Mouse (Mus musculus): ENCODE results near the gene Ccdc28a. TPM values are rescaled to one million over a fixed set of nuclear protein-coding genes. Genes with fewer than 3 reads are reported as not detected.

Ccdc28a gene
- 7.4 TPM for polyA plus RNA-seq (2014; fragmentation: Illumina TruSeq; extraction: RNeasy Lipid Tissue Mini Kit (QIAGEN cat#74804); ENCODE audit: low read depth, low replicate concordance)

DNA sequence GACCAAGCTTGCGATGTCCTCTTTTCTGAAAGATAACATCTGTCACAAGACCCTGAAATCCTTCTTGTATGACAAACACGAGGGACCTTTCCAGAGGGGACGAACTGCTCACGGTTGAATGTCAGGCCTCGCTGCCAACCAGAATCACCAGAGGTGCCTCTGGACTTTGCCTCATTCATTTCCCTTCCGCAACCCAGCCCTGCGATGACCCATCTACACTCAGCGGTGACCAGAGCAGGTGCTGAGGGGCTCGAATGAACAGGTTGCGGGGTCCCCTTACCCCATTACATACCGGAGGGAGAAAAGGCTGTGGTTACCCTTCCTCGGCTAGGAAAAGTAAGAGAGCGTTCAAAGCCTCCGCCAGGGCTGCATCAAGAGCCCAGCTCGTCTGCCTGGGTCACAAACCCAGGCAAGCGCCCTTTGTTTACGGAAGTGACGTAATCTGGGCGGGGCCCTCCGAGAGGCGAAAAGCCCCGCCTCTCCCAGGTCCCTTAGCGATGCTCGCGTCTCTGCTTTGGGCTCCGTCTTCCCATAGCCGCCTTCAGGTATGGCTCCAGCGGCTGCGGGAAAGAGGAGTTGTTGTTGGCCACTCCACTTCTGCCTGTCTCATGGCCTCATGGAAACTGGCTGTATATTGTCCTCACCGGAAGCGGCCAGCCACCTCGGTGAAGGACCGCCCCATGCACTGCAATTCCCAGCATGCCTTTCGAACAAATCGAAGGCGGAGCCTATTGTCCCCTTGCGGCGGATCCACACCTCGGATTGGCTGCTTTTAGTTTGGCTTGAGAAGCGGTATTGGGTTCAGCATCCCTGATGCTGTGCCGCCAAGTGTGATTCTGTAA lies at the start of gene Ccdc28a:
Ccdc28a (minus strand) TSS at position 439 of the 842 bp plus-strand sequence.

DNA sequence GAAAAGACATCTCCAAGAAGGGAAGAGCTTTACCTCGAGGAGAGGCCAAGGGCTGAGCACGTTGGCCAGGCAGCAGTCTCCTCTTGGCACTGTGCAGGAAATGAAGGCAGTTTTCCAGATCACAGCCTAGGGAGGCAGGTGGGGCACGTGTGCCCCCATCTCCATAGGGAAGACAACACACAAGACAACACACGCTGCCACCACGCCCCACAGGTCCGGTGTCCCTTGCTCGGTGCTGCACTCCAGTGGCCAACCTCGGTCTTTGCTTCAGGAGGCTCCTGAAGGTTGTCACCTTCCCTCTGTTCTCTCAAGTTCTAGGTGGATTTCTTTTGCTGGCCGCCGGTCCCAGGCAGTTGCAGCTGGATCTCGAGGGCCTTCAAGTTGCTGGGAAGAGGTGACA lies 24.1 kb downstream of the Ccdc28a start, which contains the start of gene Ect2l:
Ect2l (minus strand) TSS at position 165 of the 400 bp plus-strand sequence.

Other genes with a start within 250 kb of the Ccdc28a start
- gene Abracl, start 211.7 kb downstream of the Ccdc28a start, polyA plus RNA-seq (2014; fragmentation: Illumina TruSeq; extraction: RNeasy Lipid Tissue Mini Kit (QIAGEN cat#74804); ENCODE audit: low read depth, low replicate concordance): 46.5 TPM
- gene Reps1, start 179.1 kb downstream of the Ccdc28a start, polyA plus RNA-seq (2014; fragmentation: Illumina TruSeq; extraction: RNeasy Lipid Tissue Mini Kit (QIAGEN cat#74804); ENCODE audit: low read depth, low replicate concordance): 19.0 TPM
- not detected for gene Ect2l, start 24.1 kb downstream of the Ccdc28a start, polyA plus RNA-seq (2014; fragmentation: Illumina TruSeq; extraction: RNeasy Lipid Tissue Mini Kit (QIAGEN cat#74804); ENCODE audit: low read depth, low replicate concordance)
- gene Nhsl1, start 84.0 kb upstream of the Ccdc28a start, polyA plus RNA-seq (2014; fragmentation: Illumina TruSeq; extraction: RNeasy Lipid Tissue Mini Kit (QIAGEN cat#74804); ENCODE audit: low read depth, low replicate concordance): 2.4 TPM

All from liver, adult 10 weeks (tissue).